Mouse (Mus musculus): ENCODE results near the gene Serpina5. TPM values are rescaled to one million over a fixed set of nuclear protein-coding genes. Genes with fewer than 3 reads are reported as not detected.
A peak's percentile ranks its signal among the peaks of the same experiment; 100 is the strongest.

Gene Serpina5
- not detected in 2 replicates for polyA plus RNA-seq (2012; rRNA removed)

- no peak for DNase-seq (ENCODE audit: low read depth)
- TF ChIP-seq CTCF (IDR thresholded peaks at IDR 0.05; ENCODE audit: borderline replicate concordance, extremely low read depth, insufficient read depth, insufficient read length) = no peak
- TF ChIP-seq POLR2A (IDR thresholded peaks at IDR 0.05; ENCODE audit: borderline replicate concordance, extremely low read depth, insufficient read depth, insufficient read length, poor library complexity, severe bottlenecking) = no peak
These were observed at the start of gene Serpina5 for GRCm38 (mm10) chr12:104100768-104101167. TSS of gene Serpina5 (plus strand) at chr12:104101113.

- no peak for DNase-seq (ENCODE audit: low read depth)
- no peak for TF ChIP-seq CTCF (IDR thresholded peaks at IDR 0.05; ENCODE audit: borderline replicate concordance, extremely low read depth, insufficient read depth, insufficient read length)
- no peak for TF ChIP-seq POLR2A (IDR thresholded peaks at IDR 0.05; ENCODE audit: borderline replicate concordance, extremely low read depth, insufficient read depth, insufficient read length, poor library complexity, severe bottlenecking)
These were observed 46.9 kb upstream of the Serpina5 start for GRCm38 (mm10) chr12:104053995-104054394.

GRCm38 (mm10) chr12:104055755-104056154 lies 45.2 kb upstream of the Serpina5 start:
- TF ChIP-seq CTCF (IDR thresholded peaks at IDR 0.05; ENCODE audit: borderline replicate concordance, extremely low read depth, insufficient read depth, insufficient read length) = no peak
- no peak for TF ChIP-seq POLR2A (IDR thresholded peaks at IDR 0.05; ENCODE audit: borderline replicate concordance, extremely low read depth, insufficient read depth, insufficient read length, poor library complexity, severe bottlenecking)

GRCm38 (mm10) chr12:104057050-104057449 lies 43.9 kb upstream of the Serpina5 start:
- peak; percentile 75 for DNase-seq (ENCODE audit: low read depth)
- no peak for TF ChIP-seq CTCF (IDR thresholded peaks at IDR 0.05; ENCODE audit: borderline replicate concordance, extremely low read depth, insufficient read depth, insufficient read length)
- TF ChIP-seq POLR2A (IDR thresholded peaks at IDR 0.05; ENCODE audit: borderline replicate concordance, extremely low read depth, insufficient read depth, insufficient read length, poor library complexity, severe bottlenecking) = no peak

More at GRCm38 (mm10) chr12:104055755-104056154, 45.2 kb upstream of the Serpina5 start:
- no peak for DNase-seq (ENCODE audit: low read depth)

- no peak for TF ChIP-seq CTCF (IDR thresholded peaks at IDR 0.05; ENCODE audit: borderline replicate concordance, extremely low read depth, insufficient read depth, insufficient read length)
- TF ChIP-seq POLR2A (IDR thresholded peaks at IDR 0.05; ENCODE audit: borderline replicate concordance, extremely low read depth, insufficient read depth, insufficient read length, poor library complexity, severe bottlenecking) = no peak
- DNase-seq (ENCODE audit: low read depth) = no peak
These were observed 43.4 kb upstream of the Serpina5 start for GRCm38 (mm10) chr12:104057531-104057930.

- TF ChIP-seq CTCF (IDR thresholded peaks at IDR 0.05; ENCODE audit: borderline replicate concordance, extremely low read depth, insufficient read depth, insufficient read length) = no peak
- no peak for TF ChIP-seq POLR2A (IDR thresholded peaks at IDR 0.05; ENCODE audit: borderline replicate concordance, extremely low read depth, insufficient read depth, insufficient read length, poor library complexity, severe bottlenecking)
These were observed 40.8 kb upstream of the Serpina5 start for GRCm38 (mm10) chr12:104060126-104060525.

GRCm38 (mm10) chr12:104061862-104062261 lies 39.1 kb upstream of the Serpina5 start:
- no peak for TF ChIP-seq POLR2A (IDR thresholded peaks at IDR 0.05; ENCODE audit: borderline replicate concordance, extremely low read depth, insufficient read depth, insufficient read length, poor library complexity, severe bottlenecking)
- TF ChIP-seq CTCF (IDR thresholded peaks at IDR 0.05; ENCODE audit: borderline replicate concordance, extremely low read depth, insufficient read depth, insufficient read length) = no peak
- DNase-seq (ENCODE audit: low read depth) = no peak

More at GRCm38 (mm10) chr12:104060126-104060525, 40.8 kb upstream of the Serpina5 start:
- DNase-seq (ENCODE audit: low read depth) = no peak

- TF ChIP-seq CTCF (IDR thresholded peaks at IDR 0.05; ENCODE audit: borderline replicate concordance, extremely low read depth, insufficient read depth, insufficient read length) (no peak), POLR2A (IDR thresholded peaks at IDR 0.05; ENCODE audit: borderline replicate concordance, extremely low read depth, insufficient read depth, insufficient read length, poor library complexity, severe bottlenecking) (no peak)
- peak; percentile 37 for DNase-seq (ENCODE audit: low read depth)
These were observed 36.4 kb upstream of the Serpina5 start for GRCm38 (mm10) chr12:104064532-104064931.

GRCm38 (mm10) chr12:104064996-104065395 lies 35.9 kb upstream of the Serpina5 start:
- DNase-seq (ENCODE audit: low read depth) = no peak
- TF ChIP-seq POLR2A (IDR thresholded peaks at IDR 0.05; ENCODE audit: borderline replicate concordance, extremely low read depth, insufficient read depth, insufficient read length, poor library complexity, severe bottlenecking) = no peak
- no peak for TF ChIP-seq CTCF (IDR thresholded peaks at IDR 0.05; ENCODE audit: borderline replicate concordance, extremely low read depth, insufficient read depth, insufficient read length)

- peak; percentile 76 for DNase-seq (ENCODE audit: low read depth)
- TF ChIP-seq POLR2A (IDR thresholded peaks at IDR 0.05; ENCODE audit: borderline replicate concordance, extremely low read depth, insufficient read depth, insufficient read length, poor library complexity, severe bottlenecking) = no peak
- TF ChIP-seq CTCF (IDR thresholded peaks at IDR 0.05; ENCODE audit: borderline replicate concordance, extremely low read depth, insufficient read depth, insufficient read length) = peak; percentile 77
These were observed 34.7 kb upstream of the Serpina5 start for GRCm38 (mm10) chr12:104066241-104066640.

GRCm38 (mm10) chr12:104067549-104067948 lies 33.4 kb upstream of the Serpina5 start:
- DNase-seq (ENCODE audit: low read depth) = peak; percentile 92
- no peak for TF ChIP-seq POLR2A (IDR thresholded peaks at IDR 0.05; ENCODE audit: borderline replicate concordance, extremely low read depth, insufficient read depth, insufficient read length, poor library complexity, severe bottlenecking)
- TF ChIP-seq CTCF (IDR thresholded peaks at IDR 0.05; ENCODE audit: borderline replicate concordance, extremely low read depth, insufficient read depth, insufficient read length) = no peak

- peak; percentile 89 for DNase-seq (ENCODE audit: low read depth)
- no peak for TF ChIP-seq POLR2A (IDR thresholded peaks at IDR 0.05; ENCODE audit: borderline replicate concordance, extremely low read depth, insufficient read depth, insufficient read length, poor library complexity, severe bottlenecking)
- TF ChIP-seq CTCF (IDR thresholded peaks at IDR 0.05; ENCODE audit: borderline replicate concordance, extremely low read depth, insufficient read depth, insufficient read length) = peak; percentile 85
These were observed 31.3 kb upstream of the Serpina5 start for GRCm38 (mm10) chr12:104069620-104070019.

Measured in brain, embryonic 14.5 days (tissue).